Mouse (Mus musculus) CD4-positive helper T cell, adult 2 months (primary cell): ENCODE data around the gene Ces1a.

Experiments used
- DNase-seq: peaks from one replicate; pipeline ENCODE4 v3.0.0-alpha.2; 2012; ENCODE audit warnings: low read depth, missing footprints, low spot score

Gene Ces1a

GRCm38 (mm10) chr8:92996840-92997239 is 51.2 kb downstream of the Ces1a start:
- DNase-seq: no peak

- DNase-seq: no peak
Measured at GRCm38 (mm10) chr8:92984376-92984775, 63.6 kb downstream of the Ces1a start.

- DNase-seq: no peak
Measured at GRCm38 (mm10) chr8:92982491-92982890, 65.5 kb downstream of the Ces1a start.

GRCm38 (mm10) chr8:92976656-92977055 is 71.3 kb downstream of the Ces1a start:
- DNase-seq: no peak

- DNase-seq: no peak
Measured at GRCm38 (mm10) chr8:92972949-92973348, 75.0 kb downstream of the Ces1a start.
